Mouse (Mus musculus): ENCODE measurements around the gene Grm8. TPM values are rescaled to one million over a fixed set of nuclear protein-coding genes. Genes with fewer than 3 reads are reported as not detected.
"Not testable (repeated sequence)": the region's sequence is repeated elsewhere in the genome, so short reads cannot be mapped to it uniquely, and the experiment has no call there.

The Grm8 gene
- polyA plus RNA-seq, 1 experiment from 2014 or later = not detected

DNA sequence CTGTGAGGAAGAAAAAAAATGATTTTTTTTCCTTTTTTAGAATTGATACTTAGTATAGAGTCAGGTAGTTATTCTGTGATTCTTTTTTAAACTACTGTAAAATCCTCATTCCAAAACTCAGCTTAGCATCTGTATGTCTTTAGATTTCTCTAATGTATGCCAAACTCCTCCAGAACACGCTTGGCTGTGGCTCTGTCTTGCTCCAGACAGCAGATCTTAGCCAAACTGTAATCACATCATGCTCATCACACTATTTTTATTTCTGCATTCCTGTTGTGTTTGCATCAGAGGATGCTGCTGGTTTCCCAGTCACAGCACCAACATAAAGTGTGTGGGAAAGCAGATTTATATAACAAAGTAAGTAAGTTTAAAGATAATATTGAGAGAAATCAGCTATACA, 249.2 kb downstream of the Grm8 start:
- WGBS (ENCODE audit: missing documents) = 57% methylated on average over 1 of the region's 1 CpGs
- H3K36me3 ChIP-seq (ENCODE audit: inconsistent target) = no peaks in the 10 kb centered on the region
- no peak overlapping the region for H3K4me3 ChIP-seq (ENCODE audit: inconsistent target)
- H3K79me2 ChIP-seq (ENCODE audit: inconsistent target) = no peaks in the 10 kb centered on the region
- H3K27ac ChIP-seq = no peak overlapping the region

DNA sequence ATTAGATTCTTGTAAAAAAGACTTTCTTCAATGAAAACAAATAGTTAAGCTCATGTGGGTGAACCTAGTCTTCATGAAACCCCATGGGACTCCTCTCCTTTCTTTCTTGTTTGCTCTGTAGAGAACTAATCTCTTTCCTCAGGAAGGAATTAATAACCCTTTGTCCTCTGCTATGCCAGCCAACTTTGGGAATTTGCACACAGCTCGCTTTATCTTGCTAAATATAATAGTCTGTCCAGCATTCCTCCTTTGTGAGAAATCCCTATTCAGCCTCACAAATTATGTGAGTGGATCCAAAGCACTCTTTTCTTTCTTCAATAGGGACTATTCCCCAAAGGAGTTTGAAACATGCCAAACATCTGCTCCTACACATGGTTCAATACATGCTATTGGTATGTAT, 285.3 kb downstream of the Grm8 start:
- no peak overlapping the region for H3K27ac ChIP-seq
- 93% methylated on average over 1 of the region's 1 CpGs for WGBS (ENCODE audit: missing documents)

DNA sequence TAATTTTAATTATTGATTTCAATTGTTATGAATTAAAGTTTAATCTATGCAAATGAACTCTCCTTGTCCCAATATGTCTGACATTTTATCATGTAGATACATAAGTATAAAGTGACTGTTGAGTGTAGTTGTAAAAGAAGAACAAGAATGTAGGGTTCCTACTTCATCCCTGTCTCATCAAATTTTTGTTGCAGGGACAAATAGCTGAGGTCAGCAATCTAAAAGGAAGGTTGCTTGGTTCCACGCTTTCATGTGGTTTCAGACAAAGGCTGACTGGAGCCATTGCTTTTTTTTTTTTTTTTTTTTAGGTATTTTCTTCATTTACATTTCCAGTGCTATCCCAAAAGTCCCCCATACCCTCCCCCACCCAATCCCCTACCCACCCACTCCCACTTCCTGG, 298.8 kb downstream of the Grm8 start:
- Histone ChIP-seq H3K27ac (no peak overlapping the region), H3K36me3 (ENCODE audit: inconsistent target) (no peaks in the 10 kb centered on the region), H3K79me2 (ENCODE audit: inconsistent target) (no peaks in the 10 kb centered on the region), H3K4me3 (ENCODE audit: inconsistent target) (no peak overlapping the region)
- 100% methylated on average over 1 of the region's 1 CpGs for WGBS (ENCODE audit: missing documents)

More for the DNA sequence above, 285.3 kb downstream of the Grm8 start:
- no peak overlapping the region for H3K4me3 ChIP-seq (ENCODE audit: inconsistent target)
- no peaks in the 10 kb centered on the region for H3K79me2 ChIP-seq (ENCODE audit: inconsistent target)
- no peaks in the 10 kb centered on the region for H3K36me3 ChIP-seq (ENCODE audit: inconsistent target)

DNA sequence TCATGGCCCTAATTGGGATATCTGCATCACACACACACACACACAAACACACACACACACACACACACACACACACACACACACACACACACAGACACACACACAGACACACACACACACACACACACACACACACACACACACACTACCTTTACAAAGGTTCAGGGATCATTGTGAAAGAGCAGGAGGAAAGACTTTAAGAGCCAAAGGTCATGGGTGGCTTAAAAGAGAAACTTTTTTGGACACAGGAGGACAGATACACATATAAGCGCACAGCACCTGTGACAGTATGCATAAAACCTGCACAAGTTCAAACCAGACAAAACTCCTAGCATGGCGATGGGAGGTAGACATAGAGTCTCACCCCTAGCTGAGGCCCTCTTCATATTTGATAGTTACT, 315.2 kb downstream of the Grm8 start:
- H3K79me2 ChIP-seq (ENCODE audit: inconsistent target); H3K4me3 ChIP-seq (ENCODE audit: inconsistent target); H3K36me3 ChIP-seq (ENCODE audit: inconsistent target); H3K27ac ChIP-seq: not testable (repeated sequence)
- WGBS (ENCODE audit: missing documents) = 95% methylated on average over 2 of the region's 2 CpGs

DNA sequence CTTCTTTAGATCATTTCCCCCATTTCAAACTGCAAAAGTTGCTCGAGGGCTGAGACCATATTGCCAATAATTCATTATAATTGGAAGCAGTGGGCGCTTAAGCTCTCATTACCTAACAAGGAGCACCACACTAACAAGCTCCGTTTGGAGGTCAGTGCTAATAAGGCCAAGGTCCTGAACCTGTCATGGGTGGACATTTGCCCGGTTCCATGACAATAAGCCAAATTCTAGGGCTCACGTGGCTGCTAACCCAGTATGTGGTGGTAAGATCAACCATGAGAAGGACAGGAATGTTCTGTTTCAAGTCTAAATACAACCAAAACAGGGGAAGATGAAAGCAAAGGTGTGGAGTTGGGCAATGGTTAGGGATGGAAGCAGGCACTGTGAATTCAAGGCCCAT, 322.2 kb downstream of the Grm8 start:
- Histone ChIP-seq H3K27ac (no peak overlapping the region), H3K4me3 (ENCODE audit: inconsistent target) (no peak overlapping the region), H3K36me3 (ENCODE audit: inconsistent target) (no peaks in the 10 kb centered on the region), H3K79me2 (ENCODE audit: inconsistent target) (no peaks in the 10 kb centered on the region)
- WGBS (ENCODE audit: missing documents) = 95% methylated on average over 5 of the region's 5 CpGs

DNA sequence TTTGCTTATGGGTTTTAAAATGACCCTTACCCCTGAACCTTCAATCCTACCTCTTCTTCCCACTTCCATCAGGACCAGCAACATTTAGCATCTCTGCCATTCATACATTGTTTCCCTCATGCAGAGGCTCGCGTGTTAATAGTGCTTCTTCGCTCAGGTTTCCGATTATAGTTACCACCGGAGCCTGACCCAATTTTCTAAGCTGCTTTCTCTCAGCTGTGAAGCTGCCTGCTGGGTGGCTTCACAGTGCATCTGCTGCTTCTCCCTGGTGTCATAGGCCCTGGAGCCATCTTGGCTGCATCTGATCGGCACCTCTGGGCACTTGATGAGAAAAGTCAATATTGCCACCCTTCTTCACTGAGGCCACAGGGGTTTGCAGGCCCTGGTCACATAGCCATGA, 325.0 kb downstream of the Grm8 start:
- 96% methylated on average over 6 of the region's 6 CpGs for WGBS (ENCODE audit: missing documents)
- Histone ChIP-seq H3K79me2 (ENCODE audit: inconsistent target) (no peaks in the 10 kb centered on the region), H3K27ac (no peak overlapping the region), H3K4me3 (ENCODE audit: inconsistent target) (no peak overlapping the region), H3K36me3 (ENCODE audit: inconsistent target) (no peaks in the 10 kb centered on the region)

DNA sequence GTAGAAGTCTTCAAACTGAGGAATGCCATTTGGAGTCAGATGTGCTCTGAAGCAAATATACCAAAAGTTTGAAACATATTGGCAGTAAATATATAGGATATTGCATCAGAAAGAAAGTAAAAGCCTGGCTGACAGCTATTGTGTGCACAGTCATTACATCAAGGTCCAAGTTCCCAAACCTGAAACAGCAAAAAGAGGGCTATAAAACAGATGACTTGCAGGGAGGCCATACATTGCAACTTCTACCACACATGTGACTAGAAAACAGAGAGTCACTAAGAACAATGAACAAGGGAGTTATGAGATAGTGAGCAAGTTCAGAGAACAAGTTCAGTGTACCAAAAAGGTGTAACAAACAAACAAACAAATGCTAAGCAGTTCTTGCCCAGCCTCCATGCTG, 328.2 kb downstream of the Grm8 start:
- no peak overlapping the region for H3K4me3 ChIP-seq (ENCODE audit: inconsistent target)
- no peak overlapping the region for H3K27ac ChIP-seq
- H3K36me3 ChIP-seq (ENCODE audit: inconsistent target) = no peaks in the 10 kb centered on the region
- H3K79me2 ChIP-seq (ENCODE audit: inconsistent target) = no peaks in the 10 kb centered on the region

DNA sequence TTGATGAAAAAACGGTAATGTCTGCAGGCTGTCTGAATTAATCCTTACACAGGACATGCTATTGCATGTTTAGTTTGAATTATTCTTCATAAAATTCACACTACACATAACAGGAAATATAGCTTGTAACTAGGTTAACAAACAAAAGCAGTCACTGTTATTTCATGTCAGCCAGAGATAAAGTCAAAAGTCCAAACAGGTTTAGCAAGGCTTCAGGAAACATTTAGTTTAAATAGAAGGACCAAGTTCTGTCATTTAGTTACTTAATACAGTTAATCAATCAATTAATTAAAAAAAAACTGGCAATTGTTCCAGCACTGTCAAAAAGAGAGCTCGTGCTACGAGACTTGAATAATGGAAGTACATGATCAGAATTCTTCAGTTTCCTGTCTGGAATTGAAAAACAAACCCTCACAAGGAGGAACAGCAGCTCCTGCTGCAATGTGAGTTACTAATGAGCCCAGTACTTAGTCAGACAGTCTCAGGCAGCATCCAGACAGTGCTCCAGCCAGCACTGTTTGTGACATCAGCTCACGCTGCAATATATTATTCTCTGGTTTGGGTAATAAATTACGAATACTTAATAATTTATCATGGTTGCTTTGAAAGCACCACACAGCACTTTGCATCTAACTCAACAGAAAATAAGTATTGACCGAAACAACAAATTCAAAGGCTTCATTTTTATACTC, 334.0 kb downstream of the Grm8 start:
- H3K27ac ChIP-seq = no peak overlapping the region
- no peaks in the 10 kb centered on the region for H3K36me3 ChIP-seq (ENCODE audit: inconsistent target)
- 72% methylated on average over 6 of the region's 6 CpGs for WGBS (ENCODE audit: missing documents)
- no peak overlapping the region for H3K4me3 ChIP-seq (ENCODE audit: inconsistent target)
- no peaks in the 10 kb centered on the region for H3K79me2 ChIP-seq (ENCODE audit: inconsistent target)

DNA sequence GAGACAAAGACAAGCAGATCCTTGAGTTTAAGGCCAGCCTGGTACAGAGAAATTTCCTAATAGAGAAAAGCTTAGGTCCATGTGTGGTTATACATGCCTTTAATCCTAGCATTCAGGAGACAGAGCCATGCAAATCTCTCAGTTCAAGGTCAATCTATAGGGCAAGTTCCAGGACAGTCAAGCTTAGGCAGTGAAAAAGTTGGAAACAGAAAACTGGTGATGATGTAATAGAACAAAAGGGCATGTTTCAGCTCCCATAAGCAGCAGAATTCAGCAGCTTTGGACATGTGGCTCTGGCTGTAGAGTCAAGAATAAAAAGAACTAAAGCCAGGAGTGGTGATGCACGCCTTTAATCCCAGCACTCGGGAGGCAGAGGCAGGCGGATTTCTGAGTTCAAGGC, 336.2 kb downstream of the Grm8 start:
- H3K4me3 ChIP-seq (ENCODE audit: inconsistent target) = no peak overlapping the region
- H3K36me3 ChIP-seq (ENCODE audit: inconsistent target) = no peaks in the 10 kb centered on the region
- 86% methylated on average over 3 of the region's 3 CpGs for WGBS (ENCODE audit: missing documents)
- H3K27ac ChIP-seq = no peak overlapping the region
- H3K79me2 ChIP-seq (ENCODE audit: inconsistent target) = no peaks in the 10 kb centered on the region

DNA sequence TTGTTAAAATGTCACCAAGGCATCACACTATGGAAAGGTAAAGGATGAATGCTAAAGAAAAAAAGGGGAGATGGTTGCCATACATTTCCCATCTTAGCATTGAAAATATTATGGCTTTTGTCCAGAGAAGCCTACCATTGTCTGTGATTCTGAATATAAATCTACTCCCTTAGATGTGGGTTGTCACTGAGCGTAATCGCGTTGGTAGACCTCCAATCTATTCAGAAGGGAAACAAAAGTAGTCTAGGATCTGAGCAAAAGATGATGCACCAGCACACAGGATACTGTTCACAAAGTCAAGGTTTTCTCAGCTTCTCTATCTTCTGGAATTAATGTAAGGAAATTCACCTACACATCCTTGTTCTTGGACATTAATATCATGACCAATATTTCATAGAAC, 345.4 kb downstream of the Grm8 start:
- H3K79me2 ChIP-seq (ENCODE audit: inconsistent target) = no peaks in the 10 kb centered on the region
- no peak overlapping the region for H3K4me3 ChIP-seq (ENCODE audit: inconsistent target)
- no peak overlapping the region for H3K27ac ChIP-seq
- H3K36me3 ChIP-seq (ENCODE audit: inconsistent target) = no peaks in the 10 kb centered on the region
- WGBS (ENCODE audit: missing documents) = 88% methylated on average over 3 of the region's 3 CpGs

DNA sequence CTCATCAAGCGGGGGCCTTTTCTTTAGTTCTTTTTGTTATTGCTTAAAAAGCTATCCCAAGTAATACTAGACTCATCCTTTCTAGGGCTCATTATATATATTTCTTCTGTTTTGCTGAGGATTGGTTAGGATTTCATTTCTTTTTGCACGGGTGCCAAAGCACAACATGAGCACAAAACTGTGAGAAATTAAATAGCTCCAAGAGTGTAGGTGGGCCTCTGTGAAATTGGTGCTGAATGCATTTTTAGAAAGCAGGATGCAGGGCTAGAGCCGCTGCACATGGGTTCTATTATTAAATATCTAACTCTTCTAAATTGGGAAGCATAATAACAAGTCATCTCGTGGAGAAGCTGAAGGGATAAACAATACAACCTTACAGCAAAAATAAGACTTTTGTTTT, 345.8 kb downstream of the Grm8 start:
- H3K27ac ChIP-seq = no peak overlapping the region
- no peak overlapping the region for H3K4me3 ChIP-seq (ENCODE audit: inconsistent target)
- no peaks in the 10 kb centered on the region for H3K36me3 ChIP-seq (ENCODE audit: inconsistent target)
- WGBS (ENCODE audit: missing documents) = 96% methylated on average over 4 of the region's 4 CpGs
- H3K79me2 ChIP-seq (ENCODE audit: inconsistent target) = no peaks in the 10 kb centered on the region

DNA sequence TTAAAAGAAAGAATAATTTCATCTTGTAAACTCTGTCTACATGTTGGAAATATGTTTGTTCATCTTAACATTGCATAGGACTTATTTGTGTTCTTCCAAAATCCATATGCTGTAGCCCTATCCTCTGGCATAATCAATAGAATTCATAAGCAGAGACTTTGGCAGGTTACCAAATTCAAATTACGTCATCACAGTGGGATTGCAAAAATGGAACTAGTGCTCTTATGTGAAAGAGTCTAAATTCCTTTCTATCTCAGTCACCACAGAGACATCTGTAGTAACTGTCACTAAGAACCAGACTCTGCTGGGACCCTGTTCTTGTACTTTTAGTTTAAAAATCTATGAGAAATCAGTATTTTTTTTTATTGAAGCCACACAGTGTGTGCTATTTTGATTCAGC, 352.7 kb downstream of the Grm8 start:
- no peak overlapping the region for H3K27ac ChIP-seq
- no peak overlapping the region for H3K4me3 ChIP-seq (ENCODE audit: inconsistent target)
- H3K36me3 ChIP-seq (ENCODE audit: inconsistent target) = no peaks in the 10 kb centered on the region
- 73% methylated on average over 1 of the region's 1 CpGs for WGBS (ENCODE audit: missing documents)
- H3K79me2 ChIP-seq (ENCODE audit: inconsistent target) = no peaks in the 10 kb centered on the region

DNA sequence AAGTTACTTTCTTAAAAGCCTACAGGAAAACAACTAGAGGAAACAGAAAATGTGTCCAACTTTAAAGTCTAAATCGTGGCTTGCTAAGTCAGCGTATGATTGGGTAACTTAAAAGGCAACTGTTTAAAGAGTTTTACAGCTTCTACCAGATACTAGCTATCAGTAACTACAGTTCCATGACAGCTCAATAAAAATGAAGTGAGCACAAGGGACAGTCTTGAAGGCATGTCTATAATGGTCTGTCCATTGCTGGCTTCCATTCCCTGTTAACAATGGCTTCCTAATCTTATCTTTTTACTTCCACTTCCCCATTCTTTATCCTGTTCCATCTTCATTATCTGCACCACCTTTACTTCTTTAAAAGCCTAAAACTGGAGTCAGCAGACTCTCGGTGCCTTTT, 353.6 kb downstream of the Grm8 start:
- no peak overlapping the region for H3K27ac ChIP-seq
- no peak overlapping the region for H3K4me3 ChIP-seq (ENCODE audit: inconsistent target)
- 80% methylated on average over 3 of the region's 3 CpGs for WGBS (ENCODE audit: missing documents)
- no peaks in the 10 kb centered on the region for H3K36me3 ChIP-seq (ENCODE audit: inconsistent target)
- H3K79me2 ChIP-seq (ENCODE audit: inconsistent target) = no peaks in the 10 kb centered on the region

DNA sequence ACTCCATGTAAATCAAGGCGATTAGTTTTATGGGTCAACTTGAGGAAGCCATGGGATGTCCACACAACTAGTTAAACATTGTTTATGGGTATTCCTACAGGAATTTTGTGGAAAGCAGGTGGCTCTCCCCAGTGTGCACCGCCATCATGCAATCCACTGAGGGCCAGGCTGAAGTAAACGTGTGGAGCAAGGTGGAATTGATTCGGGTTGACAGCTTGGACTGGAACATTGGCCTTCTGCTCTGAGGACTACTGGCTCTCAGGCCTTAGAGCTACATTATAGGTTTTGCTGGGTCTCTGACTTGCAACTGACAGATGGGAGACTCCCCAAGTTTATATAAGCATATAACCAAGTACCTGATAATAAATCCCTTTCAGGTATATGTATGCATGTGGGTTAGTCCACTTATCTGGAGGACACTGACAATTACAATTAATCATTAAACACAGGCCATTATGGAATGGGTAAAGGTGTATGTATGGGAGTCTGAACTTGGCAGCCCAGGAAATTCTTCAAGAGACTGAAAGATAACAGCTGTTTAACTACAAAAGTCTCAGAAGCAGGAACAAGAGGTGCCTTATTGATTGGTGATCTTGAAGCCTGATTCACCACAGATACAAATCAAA, 359.2 kb downstream of the Grm8 start:
- Histone ChIP-seq H3K27ac (no peak overlapping the region), H3K79me2 (ENCODE audit: inconsistent target) (no peaks in the 10 kb centered on the region), H3K36me3 (ENCODE audit: inconsistent target) (no peaks in the 10 kb centered on the region), H3K4me3 (ENCODE audit: inconsistent target) (no peak overlapping the region)
- 93% methylated on average over 4 of the region's 4 CpGs for WGBS (ENCODE audit: missing documents)

DNA sequence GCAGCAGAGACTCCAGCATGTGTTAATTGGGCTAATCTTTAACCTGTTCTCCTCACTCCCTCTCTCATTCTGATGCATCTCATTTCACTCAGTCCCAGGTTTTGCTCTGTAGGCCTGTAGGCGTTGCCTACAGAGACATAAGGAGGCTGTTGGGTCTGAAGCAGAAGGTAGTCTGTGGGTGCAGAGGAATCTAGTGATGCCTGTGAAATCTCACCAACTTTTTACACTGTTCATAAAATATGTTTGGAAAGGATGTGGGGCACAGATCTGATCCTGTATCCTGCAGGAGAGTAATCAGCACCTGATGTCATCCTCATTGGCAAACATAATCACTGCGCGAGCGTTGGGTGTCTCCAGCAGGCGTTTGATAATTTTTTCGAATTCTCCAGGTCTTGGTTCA, 372.9 kb downstream of the Grm8 start:
- no peak overlapping the region for H3K27ac ChIP-seq
- WGBS (ENCODE audit: missing documents) = 91% methylated on average over 6 of the region's 6 CpGs
- H3K36me3 ChIP-seq (ENCODE audit: inconsistent target) = no peaks in the 10 kb centered on the region
- H3K4me3 ChIP-seq (ENCODE audit: inconsistent target) = no peak overlapping the region
- no peaks in the 10 kb centered on the region for H3K79me2 ChIP-seq (ENCODE audit: inconsistent target)

DNA sequence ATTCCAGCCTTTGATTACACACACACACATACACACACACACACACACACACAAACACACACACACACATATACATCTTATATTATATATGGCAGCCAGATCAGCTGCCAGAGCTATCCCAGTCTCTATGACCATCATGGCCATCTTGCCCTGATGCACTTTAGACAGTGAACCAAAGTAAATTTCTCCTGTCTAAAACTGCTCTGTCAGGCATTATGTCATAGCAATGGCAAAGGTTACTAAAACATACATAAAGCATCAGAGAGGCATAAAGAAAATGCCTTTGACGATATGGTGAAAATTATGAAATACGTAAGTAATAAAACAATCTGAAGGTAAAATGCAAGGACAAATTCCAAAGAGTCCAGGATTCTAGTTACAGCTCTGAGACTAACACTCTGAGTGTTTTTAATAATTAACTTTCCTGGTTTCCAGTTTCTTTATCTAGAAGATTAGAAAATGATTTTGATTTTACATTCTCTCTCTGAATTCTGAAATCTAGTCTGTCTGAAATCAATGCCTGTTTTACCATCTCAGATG, 381.6 kb downstream of the Grm8 start:
- Histone ChIP-seq H3K36me3 (ENCODE audit: inconsistent target) (no peaks in the 10 kb centered on the region), H3K27ac (no peak overlapping the region), H3K79me2 (ENCODE audit: inconsistent target) (no peaks in the 10 kb centered on the region), H3K4me3 (ENCODE audit: inconsistent target) (no peak overlapping the region)
- WGBS (ENCODE audit: missing documents) = 100% methylated on average over 2 of the region's 2 CpGs

All from macrophage (primary cell).